Mouse (Mus musculus) cortical plate, adult 2 months (tissue): Measurements from ENCODE around the gene Clcf1.

Experiments used
- CTCF ChIP-seq: fragments of 200-500 bp; IDR thresholded peaks from 2 replicates; pipeline ENCODE4 v1.5.1; 2011; ENCODE audit warnings: mild to moderate bottlenecking, control low read depth, low read length; ENCODE audit not compliant: insufficient read depth; ENCODE audit errors: extremely low read depth
- POLR2A ChIP-seq: fragments of 200-500 bp; IDR thresholded peaks from 2 replicates; pipeline ENCODE4 v1.6.1; 2011; ENCODE audit warnings: mild to moderate bottlenecking, low read length, control low read depth; ENCODE audit not compliant: insufficient read depth; ENCODE audit errors: extremely low read depth

GRCm38 (mm10) chr19:4194021-4194724 is 19.9 kb upstream of the Clcf1 start:
- TF ChIP-seq POLR2A (no peak), CTCF (no peak)
